Mouse (Mus musculus): ENCODE measurements around the gene Stxbp5.

Stxbp5 gene

DNA sequence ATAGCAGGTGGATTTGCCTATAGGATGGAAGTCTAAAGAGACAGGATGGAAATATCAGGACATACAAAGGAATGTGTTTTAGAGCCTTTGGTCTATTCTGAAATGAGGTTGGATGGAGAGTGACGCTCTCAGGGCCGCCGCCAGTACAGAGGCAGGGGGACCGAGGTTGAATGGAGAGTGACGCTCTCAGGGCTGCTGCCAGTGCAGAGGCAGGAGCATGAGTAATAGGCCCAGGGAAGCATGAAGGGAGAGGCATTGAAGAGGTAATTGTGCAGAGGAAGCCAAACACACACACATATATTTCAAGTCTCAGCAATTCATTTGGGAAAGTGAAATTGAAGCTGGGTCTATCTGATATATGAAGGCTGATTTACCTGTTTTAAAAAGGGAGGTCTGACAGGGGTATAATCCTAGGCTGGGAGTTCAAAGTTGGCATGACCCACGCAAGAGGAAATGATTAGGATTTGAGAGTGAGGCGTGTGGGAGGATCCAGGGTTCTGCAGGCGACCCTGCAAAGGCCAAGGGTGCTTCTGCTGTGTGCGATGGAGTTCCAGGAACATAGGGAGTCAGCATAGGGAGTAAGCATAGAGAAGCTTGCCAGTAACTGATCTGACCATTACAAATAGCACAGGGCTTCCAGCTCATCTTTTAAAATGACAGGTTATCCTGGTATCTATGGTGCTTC lies 168.7 kb downstream of the Stxbp5 start:
- no peak for DNase-seq

DNA sequence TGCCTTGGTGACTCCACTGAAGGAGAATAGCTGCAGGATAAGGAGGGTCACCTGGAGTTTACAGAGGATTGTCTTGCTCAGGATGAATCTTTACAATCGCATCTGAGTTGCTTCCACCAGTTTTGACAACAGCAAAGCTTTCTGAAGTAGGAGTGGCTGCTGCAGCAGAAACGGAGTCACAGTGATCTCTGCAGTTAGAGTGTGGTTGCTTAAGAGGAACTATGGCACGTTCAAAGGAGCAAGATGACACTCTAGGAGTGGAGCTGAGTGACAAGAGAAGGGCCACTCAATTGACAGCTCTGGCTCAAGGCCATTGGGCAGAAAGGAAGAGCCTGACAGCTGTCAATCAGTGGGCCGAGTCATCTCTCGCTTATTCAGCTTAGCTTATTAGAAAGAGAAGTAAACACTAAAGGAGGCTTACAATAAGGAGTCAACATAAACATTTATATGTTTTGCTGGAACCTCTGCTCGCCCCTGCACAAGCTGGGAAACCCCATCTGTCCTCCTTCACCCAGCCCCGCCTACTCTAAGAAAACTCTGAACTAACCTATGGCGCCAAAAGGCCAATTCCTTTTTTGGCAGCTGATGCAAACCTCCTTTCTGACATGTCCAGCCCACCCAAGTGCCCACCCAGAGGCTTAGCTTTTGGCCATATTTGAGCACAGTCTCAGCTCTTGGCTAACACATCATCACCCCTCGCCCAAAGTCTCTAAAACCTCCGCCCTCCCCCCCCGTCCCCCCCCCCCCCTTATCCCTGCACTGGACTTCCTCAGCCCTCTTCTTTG lies 178.2 kb downstream of the Stxbp5 start:
- DNase-seq: no peak

DNA sequence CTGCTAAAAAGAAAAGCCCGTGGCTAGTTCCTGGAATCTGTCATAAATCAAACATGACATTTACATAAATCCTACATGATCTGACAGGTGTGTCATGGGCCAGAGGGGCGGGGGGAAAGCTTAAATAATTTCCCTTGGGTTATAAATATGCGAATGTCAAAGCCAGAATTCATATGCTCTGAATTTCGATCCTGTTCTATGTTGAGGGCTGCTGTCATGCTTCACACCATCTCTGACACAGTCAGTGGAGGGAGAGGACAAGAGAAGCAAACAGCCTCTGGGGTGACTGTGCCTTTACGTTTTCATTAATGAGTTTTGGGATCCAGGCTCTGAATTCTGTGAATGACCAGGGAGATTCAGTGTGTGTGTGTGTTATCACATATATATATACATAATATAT lies 180.9 kb downstream of the Stxbp5 start:
- DNase-seq: no peak

DNA sequence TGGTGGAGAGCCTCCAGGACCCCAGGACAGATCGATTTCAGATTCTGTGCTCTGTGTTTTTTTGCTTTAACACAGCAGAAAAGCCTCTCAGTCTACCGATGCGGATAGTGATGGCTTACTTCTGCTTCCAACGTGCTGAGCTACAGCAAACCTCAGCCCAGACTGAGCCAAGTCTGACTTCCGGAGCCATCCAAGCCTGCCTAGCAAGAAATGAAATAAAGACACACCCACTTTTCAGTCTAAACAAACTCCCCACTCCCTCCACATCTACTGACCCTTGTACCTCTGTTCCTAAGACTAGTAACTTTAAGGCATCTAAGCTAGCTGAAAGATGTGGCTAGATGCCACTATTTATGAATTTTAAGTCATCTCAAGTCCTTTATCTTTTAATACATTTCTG lies 182.8 kb downstream of the Stxbp5 start:
- no peak for DNase-seq

All from lung, postnatal 14 days (tissue).